Mouse (Mus musculus) heart, adult 10 weeks (tissue): ENCODE measurements around the gene Rpn1. TPM values are rescaled to one million over a fixed set of nuclear protein-coding genes. Genes with fewer than 3 reads are reported as not detected.

ENCODE experiments used
- polyA plus RNA-seq: library from polyadenylated mRNA; stranded (reverse); fragments of 350-450 nt; fragmentation: Illumina TruSeq; extraction: RNeasy Lipid Tissue Mini Kit (QIAGEN cat#74804); gene quantifications from one replicate; pipeline ENCODE4 v1.2.3, GENCODE M21; 2014; ENCODE audit warnings: low read depth, low replicate concordance

The Rpn1 gene
- polyA plus RNA-seq, result 71.6 TPM

GRCm38 (mm10) chr6:88084278-88085151 is at the start of gene Rpn1:
Gene Rpn1 (plus strand): TSS chr6:88084482.

DNA sequence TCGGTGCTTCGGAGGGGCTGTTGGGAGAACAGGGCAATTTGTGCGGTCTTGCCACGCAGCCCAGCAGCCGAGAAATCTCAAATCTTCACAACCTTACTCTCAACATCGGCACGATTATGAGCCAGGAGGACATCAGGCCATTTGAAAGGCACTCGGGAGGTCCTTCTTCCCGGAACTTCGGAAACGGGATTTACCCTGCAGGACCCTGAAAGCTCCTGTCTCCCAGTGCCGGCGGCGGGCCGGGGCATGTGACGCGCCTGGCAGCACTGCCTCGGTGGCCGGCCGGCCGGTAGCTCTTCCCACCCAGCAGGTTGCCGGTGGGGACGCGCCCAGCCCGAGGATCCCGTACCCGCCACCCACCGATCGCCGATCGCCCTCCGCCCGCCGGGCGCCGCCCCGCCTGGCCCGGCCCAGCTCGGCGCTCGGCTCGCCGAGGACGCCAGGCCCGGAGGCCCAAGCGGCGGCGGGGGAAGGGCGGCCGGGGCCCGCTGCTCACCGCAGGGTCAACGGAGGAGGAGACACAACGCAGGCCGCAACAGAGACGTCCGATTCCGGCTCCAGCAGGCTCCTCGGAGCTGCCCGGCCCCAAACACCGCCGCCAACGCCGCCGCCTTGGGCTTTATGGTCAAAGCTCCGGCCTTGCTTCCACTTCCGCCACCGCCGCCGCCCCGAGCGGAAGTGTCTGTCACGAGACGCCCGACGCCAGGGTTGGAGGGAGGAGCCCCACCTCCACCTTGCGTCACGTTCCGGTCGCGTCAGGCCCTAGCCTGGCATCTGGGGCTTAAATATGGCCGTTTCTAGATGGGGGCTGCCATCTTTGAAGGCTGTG is 39.5 kb upstream of the Rpn1 start, which contains the start of gene Rab7:
TSS of gene Rab7 (minus strand) at position 694 of the 829 bp plus-strand sequence.

Other genes starting within 250 kb of the Rpn1 start
- 2.8 TPM for gene Gm45140, start 248.7 kb upstream of the Rpn1 start, polyA plus RNA-seq
- 20.9 TPM for gene Isy1, start 245.7 kb upstream of the Rpn1 start, polyA plus RNA-seq
- 440 TPM for gene Cnbp, start 233.4 kb upstream of the Rpn1 start, polyA plus RNA-seq
- 44.3 TPM for gene Copg1, start 196.7 kb upstream of the Rpn1 start, polyA plus RNA-seq
- gene Hmces, start 170.5 kb upstream of the Rpn1 start, polyA plus RNA-seq, result 10.0 TPM
- gene H1fx, start 102.8 kb upstream of the Rpn1 start, polyA plus RNA-seq, result 1.3 TPM
- 277 TPM for gene Rab7, start 39.2 kb upstream of the Rpn1 start, polyA plus RNA-seq
- gene Gata2, start 109.4 kb downstream of the Rpn1 start, polyA plus RNA-seq, result 13.5 TPM
- not detected for gene Dnajb8, start 137.8 kb downstream of the Rpn1 start, polyA plus RNA-seq